In the genomic region with DNA sequence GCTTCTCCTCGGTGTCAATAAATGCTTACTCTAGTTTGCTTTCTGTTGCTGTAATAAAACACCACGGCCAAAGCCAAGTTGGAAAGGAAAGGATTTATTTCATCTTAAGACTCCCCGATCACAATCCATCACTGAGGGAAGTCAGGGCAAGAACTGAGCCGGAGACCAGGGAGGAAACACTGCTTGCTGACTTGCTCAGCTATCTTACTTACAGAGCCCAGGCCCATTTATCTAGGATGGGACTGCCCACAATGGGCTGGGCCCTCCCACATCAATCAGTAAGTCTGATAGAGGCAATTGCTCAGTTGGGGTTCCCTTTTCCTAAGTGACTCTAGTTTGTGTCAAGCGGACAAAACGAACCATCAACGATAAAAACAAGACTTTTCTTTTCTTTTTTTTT, we compare ENCODE assay signal across 21 mouse cellular contexts. TPM values are rescaled to one million over a fixed set of nuclear protein-coding genes. Genes with fewer than 3 reads are reported as not detected.
DNase-seq lines count a peak whose midpoint lies in the region; ATAC-seq and TF ChIP-seq lines count a peak whose summit lies in the region.
"Had no signal": no experiment of that assay in that cellular context is flagged by ENCODE, and none has a peak within 500 bp of the region (broad histone marks: within the 10 kb centered on the region; RNA-seq: fewer than 3 reads in every experiment).

No protein-coding gene starts in this region.

- no peak for TF ChIP-seq POLR2A in MEL (IDR thresholded peaks at IDR 0.05; ENCODE audit: control insufficient read depth in 1 of 2, insufficient read depth in 1 of 2, low read depth in 1 of 2, low read length in 2 of 2, poor library complexity in 1 of 2)

- no peaks in the 10 kb centered on the region for H3K79me2 ChIP-seq in MEL (ENCODE audit: control insufficient read depth, insufficient read depth, low read length, poor library complexity)

- no peak overlapping the region for H3K9ac ChIP-seq in liver, postnatal 0 days (replicated peaks)
- no peak overlapping the region for H3K9ac ChIP-seq in MEL (ENCODE audit: control insufficient read depth, low read depth, low read length, poor library complexity, severe bottlenecking)
- no peak overlapping the region for H3K9ac ChIP-seq in liver, embryonic 14.5 days (replicated peaks)
- H3K9ac ChIP-seq: embryonic facial prominence, embryonic 12.5 days; embryonic facial prominence, embryonic 15.5 days; heart, embryonic 13.5 days; hindbrain, embryonic 12.5 days; hindbrain, embryonic 15.5 days had no signal

- H3K4me2 ChIP-seq in liver, postnatal 0 days (ENCODE audit: low read depth, low read length): no peak overlapping the region
- no peak overlapping the region for H3K4me2 ChIP-seq in liver, embryonic 14.5 days (ENCODE audit: low read depth)
- H3K4me2 ChIP-seq: embryonic facial prominence, embryonic 12.5 days; embryonic facial prominence, embryonic 15.5 days; heart, embryonic 13.5 days; hindbrain, embryonic 12.5 days; hindbrain, embryonic 15.5 days had no signal

- H3K27me3 ChIP-seq in liver, postnatal 0 days (ENCODE audit: insufficient read depth, low read length): no peaks in the 10 kb centered on the region
- no peaks in the 10 kb centered on the region; a peak in 1 of 4 replicates for H3K27me3 ChIP-seq in MEL (ENCODE audit: control insufficient read depth in 1 of 2, insufficient read depth in 2 of 2, low read length in 2 of 2)
- H3K27me3 ChIP-seq in liver, embryonic 14.5 days (ENCODE audit: control insufficient read depth, insufficient read depth, low read length): no peaks in the 10 kb centered on the region
- H3K27me3 ChIP-seq: embryonic facial prominence, embryonic 15.5 days; heart, embryonic 13.5 days; hindbrain, embryonic 12.5 days; hindbrain, embryonic 15.5 days had no signal

- TF ChIP-seq RAD21 in MEL (IDR thresholded peaks at IDR 0.05; ENCODE audit: low read depth, low read length): no peak; the same call in 1 of the 2 replicates

- no peak for ATAC-seq in liver, postnatal 0 days
- ATAC-seq in liver, embryonic 14.5 days (ENCODE audit: insufficient read depth): peak; percentile 50; the same call in 1 of the 2 replicates
- ATAC-seq: forebrain, embryonic 14.5 days had no signal

- 67% methylated on average over 7 of the region's 7 CpGs for WGBS in liver, postnatal 0 days (ENCODE audit: insufficient replicate concordance)
- WGBS in liver, embryonic 14.5 days (ENCODE audit: insufficient replicate concordance): 52% methylated on average over 7 of the region's 7 CpGs

- no peak for TF ChIP-seq CTCF in liver, postnatal 0 days (IDR thresholded peaks at IDR 0.05; ENCODE audit: low read depth)
- TF ChIP-seq CTCF in MEL (IDR thresholded peaks at IDR 0.05 in 2 of 3, conservative IDR thresholded peaks at IDR 0.05 in 1 of 3; ENCODE audit: control insufficient read depth in 1 of 3, insufficient read depth in 1 of 3, low read depth in 2 of 3, low read length in 3 of 3, poor library complexity in 1 of 3, severe bottlenecking in 1 of 3): no peak
- no peak for TF ChIP-seq CTCF in liver, embryonic 14.5 days (IDR thresholded peaks at IDR 0.05; ENCODE audit: low read depth)

- no peak overlapping the region for H3K27ac ChIP-seq in liver, postnatal 0 days (ENCODE audit: low read depth)
- no peak overlapping the region for H3K27ac ChIP-seq in MEL (ENCODE audit: control insufficient read depth, low read depth, low read length)
- no peak overlapping the region for H3K27ac ChIP-seq in liver, embryonic 14.5 days
- H3K27ac ChIP-seq: embryonic facial prominence, embryonic 12.5 days; embryonic facial prominence, embryonic 15.5 days; heart, embryonic 10.5 days; heart, embryonic 13.5 days; hindbrain, embryonic 12.5 days; hindbrain, embryonic 15.5 days had no signal

- DNase-seq in liver (peak; percentile 41), MEL (ENCODE audit: low read depth, low spot score) (peak; percentile 76)
- DNase-seq in liver, postnatal 0 days: no peak
- DNase-seq in liver, embryonic 14.5 days (ENCODE audit: low read depth in 3 of 3, low spot score in 3 of 3): no peak
- no peak for DNase-seq in layer of hippocampus, postnatal 14 days (ENCODE audit: low spot score in 2 of 2)
- DNase-seq in heart, adult 8-10 months (ENCODE audit: low spot score): no peak
- DNase-seq: adrenal gland, adult 2 months; adrenal gland, postnatal 14 days; cerebellum, adult 11 months; cerebellum, adult 2 months; cerebellum, adult 9-11 months; cerebellum, postnatal 25 days; gastrocnemius, postnatal 25 days; heart, adult 18-20 months had no signal

- H3K4me1 ChIP-seq in liver, postnatal 0 days (ENCODE audit: insufficient read depth): no peaks in the 10 kb centered on the region
- H3K4me1 ChIP-seq in MEL (ENCODE audit: control insufficient read depth in 1 of 2, insufficient read depth in 2 of 2, low read length in 2 of 2): peaks cover 0 to 3% of the 10 kb centered on the region in 2 experiments; a peak in 1 of 4 replicates
- H3K4me1 ChIP-seq in liver, embryonic 14.5 days (replicated peaks; ENCODE audit: control insufficient read depth in 2 of 2, insufficient read depth in 2 of 2, low read length in 1 of 2): peaks cover 5 to 6% of the 10 kb centered on the region in 2 experiments; a peak in 1 of 4 replicates
- H3K4me1 ChIP-seq: embryonic facial prominence, embryonic 12.5 days; embryonic facial prominence, embryonic 15.5 days; heart, embryonic 10.5 days; heart, embryonic 13.5 days; hindbrain, embryonic 12.5 days; hindbrain, embryonic 15.5 days had no signal

- TF ChIP-seq EP300 in liver, postnatal 0 days (IDR thresholded peaks at IDR 0.05; ENCODE audit: low read depth): no peak
- peak; percentile 41 to 42 for TF ChIP-seq EP300 in MEL (IDR thresholded peaks at IDR 0.05; ENCODE audit: low read depth in 1 of 2, low read length in 2 of 2)
- TF ChIP-seq EP300 in liver, embryonic 14.5 days (IDR thresholded peaks at IDR 0.05; ENCODE audit: low read depth): no peak

- no peak overlapping the region for H3K4me3 ChIP-seq in liver, postnatal 0 days (ENCODE audit: low read depth, low read length)
- H3K4me3 ChIP-seq in MEL (ENCODE audit: control insufficient read depth in 1 of 2, insufficient read depth in 1 of 2, low read depth in 2 of 2, low read length in 2 of 2): no peak overlapping the region
- no peak overlapping the region for H3K4me3 ChIP-seq in liver, embryonic 14.5 days (ENCODE audit: insufficient read depth in 1 of 2, low read depth in 2 of 2, low read length in 2 of 2)
- H3K4me3 ChIP-seq: embryonic facial prominence, embryonic 12.5 days; embryonic facial prominence, embryonic 15.5 days; heart, embryonic 10.5 days; heart, embryonic 13.5 days; hindbrain, embryonic 12.5 days; hindbrain, embryonic 15.5 days had no signal

- H3K36me3 ChIP-seq in liver, postnatal 0 days (replicated peaks; ENCODE audit: insufficient read depth, low read length): no peaks in the 10 kb centered on the region
- H3K36me3 ChIP-seq in MEL (ENCODE audit: control insufficient read depth in 1 of 2, insufficient read depth in 2 of 2, low read length in 2 of 2): peaks cover 0 to 2% of the 10 kb centered on the region in 2 experiments; a peak in 2 of 4 replicates
- H3K36me3 ChIP-seq in liver, embryonic 14.5 days (replicated peaks; ENCODE audit: control insufficient read depth, insufficient read depth, low read depth): no peaks in the 10 kb centered on the region
- H3K36me3 ChIP-seq: embryonic facial prominence, embryonic 12.5 days; embryonic facial prominence, embryonic 15.5 days; heart, embryonic 13.5 days; hindbrain, embryonic 12.5 days; hindbrain, embryonic 15.5 days had no signal

- H3K9me3 ChIP-seq in liver, postnatal 0 days (ENCODE audit: low read length): no peaks in the 10 kb centered on the region
- no peaks in the 10 kb centered on the region for H3K9me3 ChIP-seq in MEL (replicated peaks; ENCODE audit: insufficient read depth, low read length)
- H3K9me3 ChIP-seq in liver, embryonic 14.5 days (ENCODE audit: control insufficient read depth, low read length): no peaks in the 10 kb centered on the region
- H3K9me3 ChIP-seq: embryonic facial prominence, embryonic 12.5 days; embryonic facial prominence, embryonic 15.5 days; heart, embryonic 10.5 days; hindbrain, embryonic 12.5 days; hindbrain, embryonic 15.5 days had no signal

TF ChIP-seq in MEL, 35 proteins besides CTCF, POLR2A, EP300 and RAD21:
- TF ChIP-seq TBP (IDR thresholded peaks at IDR 0.05; ENCODE audit: low read depth, low read length): 0 out of 2 replicates have a peak, but pooled peaks have one; percentile 38
- TF ChIP-seq GATA1 (IDR thresholded peaks at IDR 0.05; ENCODE audit: low read depth, low read length): peak; percentile 50; the same call in 1 of the 2 replicates
- no peak for TF ChIP-seq ELF1 (IDR thresholded peaks at IDR 0.05; ENCODE audit: low read depth, low read length)
- no peak for TF ChIP-seq USF1 (IDR thresholded peaks at IDR 0.05; ENCODE audit: low read depth, low read length)
- no peak for TF ChIP-seq SIN3A (IDR thresholded peaks at IDR 0.05; ENCODE audit: low read length)
- TF ChIP-seq CHD1 (IDR thresholded peaks at IDR 0.05; ENCODE audit: low read depth, low read length): no peak
- TF ChIP-seq RCOR1 (IDR thresholded peaks at IDR 0.05; ENCODE audit: low read depth, low read length): peak; percentile 58; the same call in 1 of the 2 replicates
- TF ChIP-seq TCF12 (IDR thresholded peaks at IDR 0.05; ENCODE audit: low read depth, low read length): 0 out of 2 replicates have a peak, but pooled peaks have one; percentile 23
- TF ChIP-seq SMC3 (IDR thresholded peaks at IDR 0.05; ENCODE audit: low read depth, low read length): peak; percentile 26; the same call in 1 of the 2 replicates

RNA-seq across cellular contexts. Expression of a gene that starts 29.2 kb away (rescaled TPM):
- polyA plus RNA-seq in liver, postnatal 0 days (2015; fragmentation: Nextera tagmentation; extraction: Ambion mirVana): 28.2 and 30.4 TPM in 2 replicates
- 1.3 and 2.2 TPM in 2 replicates for total RNA-seq in MEL (2012; rRNA removed)
- 1 to 10 TPM in 1 of 2 experiments, not detected in 1; 5.3 TPM for polyA plus RNA-seq in MEL (2012; ENCODE audit: insufficient read depth in 1 of 2, insufficient read length in 2 of 2, low read depth in 1 of 2, low replicate concordance in 2 of 2, missing spikeins in 1 of 2)
- 6.6 and 11.3 TPM in 2 replicates for polyA plus RNA-seq in liver, embryonic 14.5 days (2012; rRNA removed)
- polyA plus RNA-seq in liver, embryonic 14.5 days (2014; fragmentation: Nextera tagmentation; extraction: Ambion mirVana): 31.0 and 32.5 TPM in 2 replicates
- 100 to 1,000 TPM; 182 to 186 TPM for total RNA-seq in layer of hippocampus, postnatal 14 days (2021)
- 100 to 1,000 TPM; 758 to 979 (median 853) TPM for total RNA-seq in heart, adult 8-10 months (2022)

RNA-seq across cellular contexts. Expression of a gene that starts 45.5 kb away (rescaled TPM):
- polyA plus RNA-seq in liver, postnatal 0 days (2015; fragmentation: Nextera tagmentation; extraction: Ambion mirVana): 8.1 and 9.1 TPM in 2 replicates
- 35.3 and 68.5 TPM in 2 replicates for total RNA-seq in MEL (2012; rRNA removed)
- polyA plus RNA-seq in MEL (2012; ENCODE audit: insufficient read depth in 1 of 2, insufficient read length in 2 of 2, low read depth in 1 of 2, low replicate concordance in 2 of 2, missing spikeins in 1 of 2): 100 to 1,000 TPM in 1 of 2 experiments, 10 to 100 TPM in 1; 89.7 to 214 TPM
- 20.5 and 26.7 TPM in 2 replicates for polyA plus RNA-seq in liver, embryonic 14.5 days (2012; rRNA removed)
- polyA plus RNA-seq in liver, embryonic 14.5 days (2014; fragmentation: Nextera tagmentation; extraction: Ambion mirVana): 25.6 and 30.8 TPM in 2 replicates
- total RNA-seq in layer of hippocampus, postnatal 14 days (2021): 10 to 100 TPM; 22.6 to 29.3 TPM
- 1 to 10 TPM; 4.5 to 7.5 (median 5.8) TPM for total RNA-seq in heart, adult 8-10 months (2022)

Comparison
In these comparisons a context has a peak if more than half of its experiments do, and no peak if none do; other contexts are left out.
1. DNase-seq: peak in liver (single experiment) and MEL (single experiment); none in liver, postnatal 0 days (single experiment), liver, embryonic 14.5 days (0 of 3), layer of hippocampus, postnatal 14 days (0 of 2) and heart, adult 8-10 months (single experiment).
2. RNA of a gene that starts 29.2 kb away (total RNA-seq): 758 to 979 TPM in heart, adult 8-10 months and 182 to 186 TPM in layer of hippocampus, postnatal 14 days; 1.3 to 2.2 TPM in MEL; every median in the first group is over 10 times any median in the second.